Mouse (Mus musculus) cerebellum, postnatal 36 days (tissue): ENCODE measurements at regions not wholly inside any gene's neighbourhood (a gene's known extent, or its start where the extent isn't known, plus 50 kb on each side); places are given as distances from the start of the nearest gene placed in this dataset.

Experiments
- DNase-seq, 2 experiments: peaks; one replicate each; pipeline ENCODE4 v3.0.0; 2021 to 2022; ENCODE audit warnings: mixed read lengths in 2 of 2

DNA sequence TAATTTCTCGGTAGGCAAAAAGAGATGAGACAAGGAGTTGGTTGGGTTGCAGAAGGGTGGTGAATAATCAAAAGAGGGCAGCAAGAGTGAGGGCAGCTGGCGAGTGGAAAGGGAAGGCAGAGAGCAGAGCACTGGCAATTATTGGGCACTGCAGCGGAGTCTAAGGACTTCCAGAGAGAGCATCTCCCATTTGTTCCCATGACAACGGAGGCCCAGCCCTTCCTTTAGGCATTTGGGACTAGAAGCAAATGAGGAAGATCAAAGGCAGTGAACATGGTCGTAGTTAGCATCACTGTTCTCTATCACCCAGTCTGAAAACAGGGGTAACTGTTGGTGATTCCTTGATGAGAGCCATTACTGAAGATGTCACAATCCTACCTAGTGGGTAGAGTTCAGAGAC is 246.1 kb downstream of the Rybp start:
- no peak for DNase-seq

GRCm38 (mm10) chr6:100040459-100040984 is 246.8 kb downstream of the Rybp start:
- DNase-seq: no peak

DNA sequence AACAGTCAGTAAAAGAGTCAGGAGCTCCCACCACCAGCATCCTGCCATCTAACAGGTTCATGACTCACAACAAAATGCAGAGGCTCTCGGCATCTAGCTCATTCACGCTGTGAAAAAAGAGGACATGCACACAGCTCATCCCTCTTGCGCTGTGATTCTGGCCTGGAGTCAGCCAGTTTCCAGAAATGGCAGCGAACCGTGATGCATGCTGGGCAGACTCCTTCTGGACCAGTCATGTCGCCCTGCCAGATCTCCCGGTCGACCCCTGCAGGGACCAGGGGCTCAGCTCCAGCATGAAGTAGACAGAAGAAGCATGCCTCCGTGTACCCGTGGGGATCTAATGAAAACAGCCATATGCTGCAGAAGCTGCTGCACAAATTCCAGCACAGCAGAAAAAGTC is 254.6 kb downstream of the Rybp start:
- peak; percentile 87 to 88 for DNase-seq

DNA sequence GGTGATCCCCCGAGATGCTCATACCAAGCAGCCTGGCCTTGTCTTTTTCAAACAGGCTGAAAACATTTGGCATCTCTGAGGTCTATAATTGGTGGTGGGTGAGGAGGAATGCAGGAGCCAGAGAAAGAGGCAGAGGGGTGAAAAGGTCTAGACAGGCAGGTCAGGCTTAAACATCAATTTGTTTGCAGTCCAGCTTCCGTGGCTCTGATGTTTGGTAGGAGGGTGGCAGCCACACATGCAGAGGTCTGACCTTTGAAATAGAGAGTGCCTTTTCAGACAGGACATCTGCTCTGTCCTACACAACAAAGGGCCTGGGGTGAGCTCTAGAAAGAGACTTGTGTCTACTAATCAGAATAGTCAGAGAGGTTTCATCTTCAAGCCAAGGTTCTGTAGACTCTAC is 256.8 kb downstream of the Rybp start:
- no peak for DNase-seq

GRCm38 (mm10) chr6:100030010-100030409 is 257.3 kb downstream of the Rybp start:
- peak in 1 of 2 experiments; percentile 10 for DNase-seq

DNA sequence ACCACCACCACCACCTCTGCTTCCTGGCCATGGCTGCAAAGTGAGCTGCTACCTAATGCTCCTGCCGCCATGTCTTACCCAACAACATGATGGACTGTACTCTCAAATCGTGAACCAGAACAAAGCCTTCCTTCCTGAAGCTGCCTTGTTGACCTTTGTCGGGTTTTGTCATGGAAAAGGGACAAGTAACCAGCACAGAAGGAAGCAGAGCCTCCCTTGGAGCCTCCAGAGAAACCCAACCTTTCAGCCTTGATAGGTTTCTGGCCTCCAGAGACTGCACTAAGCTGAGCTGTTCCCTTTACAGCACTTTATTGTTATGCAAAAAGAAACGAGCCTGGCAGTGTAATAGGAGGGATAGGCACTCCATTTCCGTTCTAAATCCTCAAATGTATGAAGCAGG is 259.8 kb downstream of the Rybp start:
- no peak for DNase-seq

GRCm38 (mm10) chr6:100025531-100025951 is 261.7 kb downstream of the Rybp start:
- DNase-seq: peak; percentile 31 to 33

- DNase-seq: no peak
Measured at GRCm38 (mm10) chr6:100023434-100024095, 263.7 kb downstream of the Rybp start.

DNA sequence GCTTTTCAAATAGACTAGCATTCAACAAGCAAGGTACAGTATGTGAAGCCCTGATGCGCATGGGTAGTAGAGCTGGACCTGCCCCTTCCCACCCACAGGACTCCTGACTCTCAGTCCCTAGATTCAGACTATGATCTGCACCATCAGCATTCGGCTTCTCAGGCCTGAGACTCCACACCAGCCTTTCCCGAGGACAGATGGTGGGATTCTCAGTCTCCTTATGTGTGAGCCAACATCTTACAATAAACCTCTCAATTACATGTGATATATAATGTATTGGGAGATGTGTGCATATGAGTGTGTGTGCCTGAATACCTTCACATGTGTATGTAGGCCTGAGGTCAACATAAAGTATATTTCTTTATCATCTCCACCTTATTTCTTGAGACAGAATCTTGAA is 268.3 kb downstream of the Rybp start:
- DNase-seq: no peak

DNA sequence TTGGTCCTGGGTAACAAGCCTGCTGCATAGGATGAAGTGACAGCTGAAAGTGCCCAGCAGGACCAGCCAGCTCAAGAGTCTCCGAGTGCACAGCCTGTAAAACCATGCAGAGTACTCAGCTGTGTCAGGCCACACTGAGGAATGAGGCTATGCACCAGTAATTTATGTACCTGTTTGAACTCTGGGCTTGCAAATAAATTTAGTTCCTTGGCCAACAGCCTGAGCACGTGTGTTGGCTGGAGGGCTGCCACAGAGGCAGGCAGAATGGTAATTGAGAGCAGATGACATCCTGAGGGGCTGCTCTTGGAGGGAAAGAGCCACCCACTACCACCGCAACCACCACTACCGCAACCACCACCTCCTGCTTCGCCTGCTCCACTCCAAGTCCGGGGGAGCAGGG is 273.3 kb downstream of the Rybp start:
- no peak for DNase-seq

DNA sequence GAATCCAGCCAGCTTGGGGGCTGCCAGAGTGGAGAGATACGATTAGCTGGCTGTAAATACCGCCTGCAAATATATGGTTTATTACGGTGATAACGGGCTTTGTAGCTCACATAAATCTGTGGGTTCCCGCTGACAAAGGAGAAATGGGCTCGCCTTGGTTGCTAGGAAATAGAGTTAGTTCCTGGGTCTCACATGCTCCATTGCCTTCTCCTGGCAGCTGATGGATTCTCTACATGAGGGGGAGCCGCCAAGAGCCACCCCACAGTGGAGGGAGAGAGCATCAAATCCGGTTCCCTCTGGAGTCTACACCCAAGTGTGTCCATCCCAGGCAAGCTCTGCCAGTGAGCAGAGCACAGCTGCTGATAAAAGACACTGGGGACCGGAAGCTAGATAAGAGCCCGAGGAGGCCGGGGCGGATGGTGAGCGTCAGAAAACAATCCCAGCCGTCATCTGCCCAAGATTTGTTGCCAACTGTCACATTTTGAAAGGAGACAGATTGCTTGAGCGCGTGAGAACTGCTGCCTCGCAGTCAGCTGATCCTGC is 275.7 kb downstream of the Rybp start:
- DNase-seq: peak in 1 of 2 experiments; percentile 19

GRCm38 (mm10) chr6:100010954-100011481 is 276.3 kb downstream of the Rybp start:
- no peak for DNase-seq

GRCm38 (mm10) chr6:99999711-100000365 is 273.6 kb upstream of the Prok2 start:
- DNase-seq: no peak

DNA sequence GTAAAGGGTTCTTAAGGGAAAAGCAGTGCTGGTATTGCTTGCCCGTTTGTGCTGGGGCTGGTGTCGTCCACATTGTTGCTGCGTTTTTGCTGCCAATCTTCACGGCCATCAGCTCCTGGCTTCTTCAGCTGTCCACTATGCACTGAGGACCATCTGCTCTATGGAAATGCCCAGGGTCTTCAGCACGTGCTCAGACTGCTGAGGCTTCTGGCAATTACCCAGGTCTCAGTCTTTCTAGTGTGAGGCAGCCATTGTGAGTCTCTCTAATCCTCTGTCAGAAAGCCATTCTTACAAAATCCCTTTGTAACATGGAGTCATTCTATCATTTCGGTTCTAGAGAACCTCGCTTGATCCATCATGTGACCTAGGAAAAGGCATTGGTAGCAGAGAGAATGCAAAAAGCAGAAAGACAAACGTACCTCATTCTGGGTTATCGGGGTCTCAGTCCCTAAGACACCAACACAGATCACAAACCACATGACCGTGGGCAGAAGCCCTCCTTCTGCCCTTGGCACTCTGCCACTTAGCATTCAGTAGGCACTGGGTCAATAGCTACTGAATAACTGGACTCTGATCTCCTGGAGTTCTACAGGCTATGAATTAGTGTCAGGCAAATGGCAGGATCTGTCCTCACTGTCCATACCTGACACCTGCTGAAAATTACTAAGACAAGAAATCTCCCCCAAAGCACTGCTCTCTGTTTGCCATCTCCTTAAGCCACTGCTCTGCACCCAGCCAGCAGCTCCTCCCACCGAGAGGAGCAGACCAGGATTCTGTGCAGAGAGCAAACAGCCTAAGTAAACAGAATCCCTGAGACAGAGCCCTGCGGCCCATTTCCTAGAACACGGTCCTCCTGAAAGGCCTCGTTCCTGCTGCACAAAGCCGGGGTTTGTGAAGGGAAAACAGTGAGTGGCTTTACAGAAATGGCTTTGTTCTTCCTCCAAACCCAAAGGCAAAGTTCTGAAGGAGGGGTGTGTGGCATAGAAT is 270.1 kb upstream of the Prok2 start:
- DNase-seq: no peak

DNA sequence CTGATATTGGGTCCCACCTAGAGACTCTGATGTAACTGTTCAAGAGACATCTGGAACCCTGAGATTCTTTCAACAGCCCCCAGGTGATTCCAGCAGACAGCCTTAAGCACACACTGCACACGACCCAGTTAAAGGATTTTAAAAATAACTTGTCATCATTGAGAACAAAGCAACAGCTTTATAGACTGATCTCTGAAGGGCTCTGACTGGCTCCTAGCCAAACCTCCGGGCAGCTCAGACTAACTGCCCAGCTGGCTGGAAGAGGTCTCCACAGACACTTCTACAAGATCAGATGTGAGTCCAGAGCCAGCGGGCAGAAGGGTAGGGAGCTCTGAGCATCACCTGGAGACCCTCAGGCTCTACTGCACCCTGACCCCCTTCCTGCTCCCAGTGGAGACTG is 267.8 kb upstream of the Prok2 start:
- no peak for DNase-seq

GRCm38 (mm10) chr6:99991079-99991478 is 264.9 kb upstream of the Prok2 start:
- DNase-seq: peak; percentile 84 to 87

DNA sequence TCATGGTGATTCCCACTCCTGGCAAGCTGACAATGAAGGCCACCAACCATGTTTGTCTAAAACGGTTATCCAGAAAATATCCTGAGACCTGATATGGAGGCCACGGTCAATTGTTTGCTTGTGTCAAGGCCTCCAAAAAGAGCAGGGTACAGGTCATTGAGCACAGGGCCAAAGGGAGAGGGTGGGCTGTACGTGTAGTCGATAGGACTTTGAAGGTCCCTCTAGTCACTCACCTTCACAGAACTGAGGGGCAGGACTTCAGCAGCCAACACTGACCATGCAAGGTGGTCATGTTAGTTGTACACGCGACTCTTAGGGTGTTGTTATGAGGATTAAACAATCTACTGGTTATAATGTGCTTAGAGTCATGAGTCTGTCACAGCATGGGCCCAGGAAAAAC is 264.4 kb upstream of the Prok2 start:
- DNase-seq: no peak

DNA sequence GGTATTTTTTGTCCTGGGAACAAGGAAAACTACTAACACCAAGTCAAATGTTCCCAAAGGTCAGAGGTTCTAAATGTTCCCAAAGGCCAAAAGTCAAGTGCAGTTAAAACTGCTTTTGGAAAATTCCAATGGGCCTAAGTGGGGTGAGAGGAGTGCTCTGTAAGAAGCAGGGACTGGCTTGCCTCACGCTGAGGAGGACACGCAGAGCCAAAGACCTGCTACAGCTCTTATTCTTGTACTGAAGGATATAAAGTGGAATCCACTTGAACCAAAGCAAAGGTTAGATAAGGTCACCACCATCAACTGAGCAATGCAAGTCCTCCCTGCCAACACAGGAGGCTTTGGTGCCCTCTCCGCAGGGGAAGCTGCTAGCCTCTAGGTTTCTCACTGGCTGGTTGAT is 260.3 kb upstream of the Prok2 start:
- no peak for DNase-seq

- DNase-seq: no peak
Measured at GRCm38 (mm10) chr6:99985322-99985721, 259.1 kb upstream of the Prok2 start.

DNA sequence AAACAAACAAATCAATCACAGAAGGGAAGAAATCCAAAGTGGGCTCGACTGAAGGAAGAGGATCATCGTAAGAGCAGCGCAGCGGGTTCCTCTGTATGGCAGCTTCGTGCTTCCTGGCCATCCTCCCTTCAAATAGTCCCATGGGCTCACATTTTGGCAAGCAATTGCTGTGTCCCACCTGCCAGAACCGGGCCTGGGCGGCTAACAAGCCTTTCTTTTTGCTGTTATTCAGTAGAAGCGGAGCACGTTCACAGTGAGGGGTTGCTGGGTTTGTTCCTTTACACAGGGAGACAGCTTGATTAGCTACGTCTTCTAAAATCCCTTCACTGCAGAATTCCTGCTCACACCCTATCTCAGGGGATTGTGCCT is 258.6 kb upstream of the Prok2 start:
- DNase-seq: no peak

DNA sequence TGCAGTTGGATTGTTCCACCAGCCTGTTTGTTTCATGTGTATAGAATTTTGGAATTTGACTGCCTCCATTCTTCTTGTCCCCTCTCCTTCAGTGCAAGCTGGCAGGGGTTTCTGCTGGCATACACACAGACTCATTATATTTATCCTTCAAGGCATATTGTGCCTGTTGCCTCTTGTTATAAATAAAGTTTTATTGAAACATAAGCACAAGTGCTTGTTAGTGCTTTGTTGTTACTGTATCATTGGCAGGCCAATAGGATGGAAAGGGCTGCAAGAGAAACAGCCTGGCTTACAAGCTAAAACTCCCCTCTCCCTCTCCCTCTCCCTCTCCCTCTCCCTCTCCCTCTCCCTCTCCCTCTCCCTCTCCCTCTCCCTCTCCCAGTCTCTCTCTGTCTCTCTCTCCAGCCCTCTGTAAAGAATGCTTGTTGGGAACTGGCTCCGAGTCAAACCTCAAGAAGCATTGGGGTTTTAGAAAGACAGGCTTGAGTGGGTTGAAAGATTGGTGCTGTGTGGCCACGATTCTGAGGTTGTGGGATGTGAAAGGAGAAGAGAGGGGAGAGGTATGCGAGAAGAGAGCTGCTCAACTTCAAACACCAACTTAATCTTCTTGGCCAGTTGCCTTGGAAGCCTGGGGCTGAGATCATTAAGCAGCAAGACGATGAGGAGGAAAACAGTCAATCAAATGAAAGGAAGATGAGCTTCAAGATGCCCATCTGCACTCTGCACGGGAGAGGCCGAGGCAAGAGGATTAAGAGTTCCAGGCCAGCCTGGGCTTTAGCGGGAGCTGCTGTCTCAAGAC is 258.1 kb upstream of the Prok2 start:
- no peak for DNase-seq

GRCm38 (mm10) chr6:99979614-99980013 is 253.4 kb upstream of the Prok2 start:
- no peak for DNase-seq
